Mouse (Mus musculus): ENCODE results near the gene Traf3.

Traf3 gene

GRCm38 (mm10) chr12:111152981-111153710, 13.0 kb upstream of the Traf3 start:
- in situ Hi-C loops (cut with MboI, MseI) = loop anchor here in 1 of 2 experiments (10.0 kb wide), 1 partner anchor 668 kb away; no protein-coding TSS in a partner anchor

- in situ Hi-C loops (cut with MboI, MseI) = loop anchor here in 1 of 2 experiments (10.0 kb wide), 1 partner anchor 669 kb away; no protein-coding TSS in a partner anchor
Measured at GRCm38 (mm10) chr12:111153946-111154345, 12.2 kb upstream of the Traf3 start.

- in situ Hi-C loops (cut with MboI, MseI) = loop anchor here in 1 of 2 experiments (10.0 kb wide), 1 partner anchor 670 kb away; no protein-coding TSS in a partner anchor
Measured at GRCm38 (mm10) chr12:111154641-111155040, 11.5 kb upstream of the Traf3 start.

GRCm38 (mm10) chr12:111155756-111156155, 10.4 kb upstream of the Traf3 start:
- in situ Hi-C loops (cut with MboI, MseI) = loop anchor here in 1 of 2 experiments (10.0 kb wide), 1 partner anchor 671 kb away; no protein-coding TSS in a partner anchor

- in situ Hi-C loops (cut with MboI, MseI) = loop anchor here in 1 of 2 experiments (10.0 kb wide), 1 partner anchor 675 kb away; no protein-coding TSS in a partner anchor
Measured at GRCm38 (mm10) chr12:111159659-111160428, 6.3 kb upstream of the Traf3 start.

- in situ Hi-C loops (cut with MboI, MseI) = no loop called here
Measured at GRCm38 (mm10) chr12:111160871-111161270, 5.3 kb upstream of the Traf3 start.

- in situ Hi-C loops (cut with MboI, MseI) = no loop called here
Measured at GRCm38 (mm10) chr12:111161943-111162311, 4.2 kb upstream of the Traf3 start.

- in situ Hi-C loops (cut with MboI, MseI) = no loop called here
Measured at GRCm38 (mm10) chr12:111162312-111163061, 3.7 kb upstream of the Traf3 start.

- in situ Hi-C loops (cut with MboI, MseI) = no loop called here
Measured at GRCm38 (mm10) chr12:111164310-111164751, 1.8 kb upstream of the Traf3 start.

- in situ Hi-C loops (cut with MboI, MseI) = no loop called here
Measured at GRCm38 (mm10) chr12:111165146-111165812, 891 bp upstream of the Traf3 start.

- in situ Hi-C loops (cut with MboI, MseI) = no loop called here
Measured at GRCm38 (mm10) chr12:111166681-111167289, 615 bp downstream of the Traf3 start.

- in situ Hi-C loops (cut with MboI, MseI) = no loop called here
Measured at GRCm38 (mm10) chr12:111168891-111169290, 2.7 kb downstream of the Traf3 start.

- in situ Hi-C loops (cut with MboI, MseI) = no loop called here
Measured at GRCm38 (mm10) chr12:111178772-111179171, 12.6 kb downstream of the Traf3 start.

- in situ Hi-C loops (cut with MboI, MseI) = loop anchor here in 1 of 2 experiments (10.0 kb wide), 1 partner anchor 1673 kb away; no protein-coding TSS in a partner anchor
Measured at GRCm38 (mm10) chr12:111181848-111182247, 15.7 kb downstream of the Traf3 start.

- in situ Hi-C loops (cut with MboI, MseI) = loop anchor here in 1 of 2 experiments (10.0 kb wide), 1 partner anchor 1672 kb away; no protein-coding TSS in a partner anchor
Measured at GRCm38 (mm10) chr12:111182378-111182777, 16.2 kb downstream of the Traf3 start.

GRCm38 (mm10) chr12:111184476-111184875, 18.3 kb downstream of the Traf3 start, which contains the start of gene 4930595D18Rik:
Gene 4930595D18Rik, minus strand, starts transcription at chr12:111184491.
- in situ Hi-C loops (cut with MboI, MseI) = loop anchor here in 1 of 2 experiments (10.0 kb wide), 1 partner anchor 1670 kb away; no protein-coding TSS in a partner anchor

GRCm38 (mm10) chr12:111186986-111187385, 20.8 kb downstream of the Traf3 start:
- in situ Hi-C loops (cut with MboI, MseI) = loop anchor here in 1 of 2 experiments (10.0 kb wide), 1 partner anchor 1668 kb away; no protein-coding TSS in a partner anchor

GRCm38 (mm10) chr12:111188295-111188694, 22.1 kb downstream of the Traf3 start:
- in situ Hi-C loops (cut with MboI, MseI) = loop anchor here in 1 of 2 experiments (10.0 kb wide), 1 partner anchor 1667 kb away; no protein-coding TSS in a partner anchor

GRCm38 (mm10) chr12:111190355-111190754, 24.2 kb downstream of the Traf3 start:
- in situ Hi-C loops (cut with MboI, MseI) = no loop called here

- in situ Hi-C loops (cut with MboI, MseI) = no loop called here
Measured at GRCm38 (mm10) chr12:111190891-111191290, 24.7 kb downstream of the Traf3 start.

Data from T-helper 17 cell (primary cell).